Mouse (Mus musculus) erythroblast, embryonic 14.5 days (primary cell): ENCODE results near the gene Cfap43.

Experiments used
- GATA1 ChIP-seq: IDR thresholded peaks from 2 replicates; pipeline ENCODE4 v1.6.1; 2012; ENCODE audit warnings: low read length, inconsistent platforms, mixed read lengths
- TAL1 ChIP-seq: IDR thresholded peaks from 3 replicates; pipeline ENCODE4 v1.6.1; 2012; ENCODE audit warnings: low read length, inconsistent platforms, mixed read lengths

GRCm38 (mm10) chr19:47898472-47899079 lies 20.5 kb downstream of the Cfap43 start:
- TF ChIP-seq TAL1, result no peak
- no peak for TF ChIP-seq GATA1
